Mouse (Mus musculus) cortical plate, adult 2 months (tissue): ENCODE results near the gene Alkbh4.

ENCODE experiments used
- CTCF ChIP-seq: fragments of 200-500 bp; IDR thresholded peaks from 2 replicates; pipeline ENCODE4 v1.5.1; 2011; ENCODE audit warnings: mild to moderate bottlenecking, control low read depth, low read length; ENCODE audit not compliant: insufficient read depth; ENCODE audit errors: extremely low read depth
- POLR2A ChIP-seq: fragments of 200-500 bp; IDR thresholded peaks from 2 replicates; pipeline ENCODE4 v1.6.1; 2011; ENCODE audit warnings: mild to moderate bottlenecking, low read length, control low read depth; ENCODE audit not compliant: insufficient read depth; ENCODE audit errors: extremely low read depth

- TF ChIP-seq CTCF (no peak), POLR2A (peak; percentile 33; the same call in 1 of the 2 replicates)
Observed at GRCm38 (mm10) chr5:136170512-136171362, 34.8 kb downstream of the Alkbh4 start, which contains the start of gene Orai2.
